Mouse (Mus musculus) lung, embryonic 14.5 days (tissue): ENCODE results near the gene Aff1. TPM values are rescaled to one million over a fixed set of nuclear protein-coding genes. Genes with fewer than 3 reads are reported as not detected.

ENCODE experiments used
- ATAC-seq: fragments of 200-750 bp; cut with Nextera tagmentation; 2 replicates; pipeline ENCODE4 v1.8.0; 2017; ENCODE audit warnings: mild to moderate bottlenecking, moderate TSS enrichment, moderate library complexity; ENCODE audit not compliant: insufficient read depth
- DNase-seq: peaks from one replicate; pipeline ENCODE4 v3.0.0-alpha.2; 2015
- H3K27ac ChIP-seq: fragments of 300-500 bp; sonication (generic); 2 replicates; pipeline ENCODE4 v1.5.1; 2014; ENCODE audit warnings: low read depth, mild to moderate bottlenecking, moderate library complexity
- H3K27me3 ChIP-seq: fragments of 300-500 bp; sonication (generic); 2 replicates; pipeline ENCODE4 v1.6.1; 2014; ENCODE audit warnings: low read length, control low read depth; ENCODE audit not compliant: insufficient read depth
- H3K36me3 ChIP-seq: fragments of 300-500 bp; sonication (generic); 2 replicates; pipeline ENCODE4 v1.6.1; 2014; ENCODE audit warnings: control low read depth; ENCODE audit not compliant: insufficient read depth
- H3K4me1 ChIP-seq: fragments of 300-500 bp; sonication (generic); 2 replicates; pipeline ENCODE4 v1.6.1; 2014; ENCODE audit warnings: antibody characterized with exemption, control low read depth; ENCODE audit not compliant: insufficient read depth
- H3K4me2 ChIP-seq: fragments of 300-500 bp; sonication (generic); 2 replicates; pipeline ENCODE4 v1.6.1; 2014; ENCODE audit warnings: mild to moderate bottlenecking
- H3K4me3 ChIP-seq: fragments of 300-500 bp; sonication (generic); 2 replicates; pipeline ENCODE4 v1.5.1; 2014; ENCODE audit warnings: low read depth, low read length
- H3K9ac ChIP-seq: fragments of 300-500 bp; sonication (generic); 2 replicates; pipeline ENCODE4 v1.6.1; 2014
- H3K9me3 ChIP-seq: fragments of 300-500 bp; sonication (generic); 2 replicates; pipeline ENCODE4 v1.6.1; 2016; ENCODE audit warnings: low read depth, low read length, control low read depth
- CTCF ChIP-seq: IDR thresholded peaks from 2 replicates; pipeline ENCODE4 v1.5.1; 2016; ENCODE audit warnings: antibody characterized with exemption, low read depth
- WGBS: fragments of 180-500 bp; shearing (Covaris S2); extraction: QIAGEN DNeasy Blood & Tissue Kit; methylation state at CpG from one replicate; pipeline ENCODE4 v1.1.7; 2014; 5-methylcytosine and 5-hydroxymethylcytosine counted together
- polyA plus RNA-seq: library from polyadenylated mRNA; unstranded; fragments of >200 nt; fragmentation: Nextera tagmentation; extraction: Ambion mirVana; gene quantifications from 2 replicates; pipeline ENCODE4 v1.2.1, GENCODE M21; 2014

The Aff1 gene
- polyA plus RNA-seq, 1 experiment from 2014 or later: 7.1 TPM

- Histone ChIP-seq H3K4me3 (no peak overlapping the region), H3K9ac (no peak overlapping the region), H3K9me3 (no peaks in the 10 kb centered on the region), H3K4me1 (no peaks in the 10 kb centered on the region), H3K27me3 (no peaks in the 10 kb centered on the region), H3K27ac (no peak overlapping the region), H3K36me3 (no peaks in the 10 kb centered on the region), H3K4me2 (no peak overlapping the region)
- 0 out of 2 replicates have a peak, but pooled peaks have one; percentile 9 for TF ChIP-seq CTCF
- WGBS: 66% methylated on average over 3 of the region's 3 CpGs
- ATAC-seq (no peak), DNase-seq (no peak)
Observed at GRCm38 (mm10) chr5:103701466-103701865, 9.3 kb downstream of the Aff1 start.

GRCm38 (mm10) chr5:103702527-103702926 is 10.4 kb downstream of the Aff1 start:
- TF ChIP-seq CTCF: no peak
- Histone ChIP-seq H3K9ac (no peak overlapping the region), H3K4me1 (no peaks in the 10 kb centered on the region), H3K4me3 (no peak overlapping the region), H3K27me3 (no peaks in the 10 kb centered on the region), H3K4me2 (no peak overlapping the region), H3K27ac (no peak overlapping the region), H3K9me3 (no peaks in the 10 kb centered on the region), H3K36me3 (no peaks in the 10 kb centered on the region)
- DNase-seq (no peak), ATAC-seq (no peak)
- 70% methylated on average over 6 of the region's 6 CpGs for WGBS

GRCm38 (mm10) chr5:103705331-103705730 is 13.2 kb downstream of the Aff1 start:
- no peak for TF ChIP-seq CTCF
- no peaks in the 10 kb centered on the region for H3K36me3 ChIP-seq
- no peak overlapping the region for H3K4me2 ChIP-seq
- no peak overlapping the region for H3K9ac ChIP-seq
- no peaks in the 10 kb centered on the region for H3K9me3 ChIP-seq
- WGBS: 90% methylated on average over 4 of the region's 4 CpGs
- no peaks in the 10 kb centered on the region for H3K27me3 ChIP-seq
- H3K4me1 ChIP-seq: no peaks in the 10 kb centered on the region
- no peak overlapping the region for H3K4me3 ChIP-seq
- DNase-seq (no peak), ATAC-seq (no peak)
- no peak overlapping the region for H3K27ac ChIP-seq

GRCm38 (mm10) chr5:103705874-103706273 is 13.7 kb downstream of the Aff1 start:
- no peaks in the 10 kb centered on the region for H3K36me3 ChIP-seq
- no peaks in the 10 kb centered on the region for H3K4me1 ChIP-seq
- H3K27me3 ChIP-seq: no peaks in the 10 kb centered on the region
- no peak for TF ChIP-seq CTCF
- WGBS: 86% methylated on average over 1 of the region's 1 CpGs
- no peak for ATAC-seq
- no peaks in the 10 kb centered on the region for H3K9me3 ChIP-seq
- no peak overlapping the region for H3K4me3 ChIP-seq
- no peak overlapping the region for H3K9ac ChIP-seq
- no peak overlapping the region for H3K27ac ChIP-seq
- H3K4me2 ChIP-seq: no peak overlapping the region
- no peak for DNase-seq

GRCm38 (mm10) chr5:103709044-103709443 is 16.9 kb downstream of the Aff1 start:
- H3K27me3 ChIP-seq: no peaks in the 10 kb centered on the region
- H3K4me3 ChIP-seq: no peak overlapping the region
- ATAC-seq: no peak
- H3K9me3 ChIP-seq: no peaks in the 10 kb centered on the region
- H3K9ac ChIP-seq: no peak overlapping the region
- 0 out of 2 replicates have a peak, but pooled peaks cover 3% of the 10 kb centered on the region for H3K4me1 ChIP-seq
- 87% methylated on average over 3 of the region's 3 CpGs for WGBS
- TF ChIP-seq CTCF: no peak
- H3K27ac ChIP-seq: no peak overlapping the region
- H3K4me2 ChIP-seq: no peak overlapping the region
- DNase-seq: no peak
- no peaks in the 10 kb centered on the region for H3K36me3 ChIP-seq

GRCm38 (mm10) chr5:103711886-103712285 is 19.7 kb downstream of the Aff1 start:
- H3K9ac ChIP-seq: no peak overlapping the region
- H3K27ac ChIP-seq: no peak overlapping the region
- TF ChIP-seq CTCF: no peak
- no peaks in the 10 kb centered on the region for H3K36me3 ChIP-seq
- H3K4me1 ChIP-seq: 0 out of 2 replicates have a peak, but pooled peaks cover 3% of the 10 kb centered on the region
- ATAC-seq (no peak), DNase-seq (no peak)
- no peaks in the 10 kb centered on the region for H3K27me3 ChIP-seq
- H3K9me3 ChIP-seq: no peaks in the 10 kb centered on the region
- H3K4me3 ChIP-seq: no peak overlapping the region
- H3K4me2 ChIP-seq: no peak overlapping the region
- WGBS: 38% methylated on average over 2 of the region's 2 CpGs

GRCm38 (mm10) chr5:103713422-103713821 is 21.2 kb downstream of the Aff1 start:
- 60% methylated on average over 2 of the region's 2 CpGs for WGBS
- H3K27ac ChIP-seq: no peak overlapping the region
- no peak overlapping the region for H3K4me2 ChIP-seq
- H3K36me3 ChIP-seq: no peaks in the 10 kb centered on the region
- no peaks in the 10 kb centered on the region for H3K27me3 ChIP-seq
- TF ChIP-seq CTCF: no peak
- 0 out of 2 replicates have a peak, but pooled peaks cover 3% of the 10 kb centered on the region for H3K4me1 ChIP-seq
- H3K9ac ChIP-seq: no peak overlapping the region
- ATAC-seq: no peak
- DNase-seq: no peak
- no peaks in the 10 kb centered on the region for H3K9me3 ChIP-seq
- no peak overlapping the region for H3K4me3 ChIP-seq

GRCm38 (mm10) chr5:103714943-103715342 is 22.8 kb downstream of the Aff1 start:
- H3K4me3 ChIP-seq: no peak overlapping the region
- H3K4me1 ChIP-seq: 0 out of 2 replicates have a peak, but pooled peaks cover 3% of the 10 kb centered on the region
- no peak overlapping the region for H3K9ac ChIP-seq
- H3K27me3 ChIP-seq: no peaks in the 10 kb centered on the region
- ATAC-seq (no peak), DNase-seq (no peak)
- H3K36me3 ChIP-seq: no peaks in the 10 kb centered on the region
- WGBS: 85% methylated on average over 6 of the region's 6 CpGs
- no peak for TF ChIP-seq CTCF
- no peaks in the 10 kb centered on the region for H3K9me3 ChIP-seq
- H3K27ac ChIP-seq: no peak overlapping the region
- H3K4me2 ChIP-seq: no peak overlapping the region
